Mouse (Mus musculus): ENCODE data around the gene Ttll4.

Gene Ttll4

GRCm38 (mm10) chr1:74709566-74709965 lies 48.0 kb downstream of the Ttll4 start:
- DNase-seq (ENCODE audit: extremely low read depth, insufficient read length, low spot score), result no peak

- DNase-seq (ENCODE audit: extremely low read depth, insufficient read length, low spot score), result peak; percentile 27
These were observed 50.5 kb downstream of the Ttll4 start for GRCm38 (mm10) chr1:74712046-74712445.

GRCm38 (mm10) chr1:74712461-74713098 lies 51.0 kb downstream of the Ttll4 start:
- DNase-seq (ENCODE audit: extremely low read depth, insufficient read length, low spot score), result no peak

DNA sequence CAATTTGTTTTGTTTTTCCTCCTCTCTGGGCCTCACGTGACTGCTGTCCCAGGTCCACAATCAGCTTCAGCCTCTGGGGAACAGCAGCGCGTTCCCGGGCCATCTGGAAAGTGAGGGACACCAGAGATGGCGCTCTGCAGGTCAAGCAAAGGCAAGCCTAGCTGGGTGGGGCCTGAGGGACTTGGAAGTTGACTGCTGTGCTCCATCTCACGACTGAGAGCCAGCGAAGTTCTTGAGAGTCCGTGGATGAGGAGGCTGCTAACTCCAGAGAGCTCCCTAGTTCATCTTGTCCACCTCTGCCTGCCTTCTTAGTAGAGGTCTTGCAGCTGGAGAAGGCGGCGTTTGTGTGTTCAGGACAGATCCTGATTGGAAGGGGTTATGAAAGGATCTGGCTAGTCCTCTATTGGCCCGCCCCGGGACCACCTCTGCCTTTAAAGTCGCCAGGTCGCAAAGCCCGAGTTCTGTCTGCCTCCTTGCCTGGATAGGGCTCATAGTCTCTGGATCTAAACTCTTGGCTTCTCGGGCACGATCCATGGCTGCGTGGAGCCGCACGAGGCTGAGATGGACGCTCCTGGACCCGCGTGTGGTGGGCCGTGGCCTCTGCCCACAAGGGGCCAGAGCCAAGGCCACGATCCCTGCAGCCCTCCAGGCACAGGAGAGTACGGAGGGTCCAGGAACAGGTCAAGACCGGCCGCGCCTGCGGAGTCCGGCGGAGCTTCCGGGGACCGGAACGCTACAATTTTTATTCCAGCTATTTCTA lies 51.7 kb downstream of the Ttll4 start, which contains the start of gene Cyp27a1:
TSS of gene Cyp27a1 (plus strand) at position 476 of the 760 bp plus-strand sequence.
- DNase-seq (ENCODE audit: extremely low read depth, insufficient read length, low spot score), result peak; percentile 14

DNA sequence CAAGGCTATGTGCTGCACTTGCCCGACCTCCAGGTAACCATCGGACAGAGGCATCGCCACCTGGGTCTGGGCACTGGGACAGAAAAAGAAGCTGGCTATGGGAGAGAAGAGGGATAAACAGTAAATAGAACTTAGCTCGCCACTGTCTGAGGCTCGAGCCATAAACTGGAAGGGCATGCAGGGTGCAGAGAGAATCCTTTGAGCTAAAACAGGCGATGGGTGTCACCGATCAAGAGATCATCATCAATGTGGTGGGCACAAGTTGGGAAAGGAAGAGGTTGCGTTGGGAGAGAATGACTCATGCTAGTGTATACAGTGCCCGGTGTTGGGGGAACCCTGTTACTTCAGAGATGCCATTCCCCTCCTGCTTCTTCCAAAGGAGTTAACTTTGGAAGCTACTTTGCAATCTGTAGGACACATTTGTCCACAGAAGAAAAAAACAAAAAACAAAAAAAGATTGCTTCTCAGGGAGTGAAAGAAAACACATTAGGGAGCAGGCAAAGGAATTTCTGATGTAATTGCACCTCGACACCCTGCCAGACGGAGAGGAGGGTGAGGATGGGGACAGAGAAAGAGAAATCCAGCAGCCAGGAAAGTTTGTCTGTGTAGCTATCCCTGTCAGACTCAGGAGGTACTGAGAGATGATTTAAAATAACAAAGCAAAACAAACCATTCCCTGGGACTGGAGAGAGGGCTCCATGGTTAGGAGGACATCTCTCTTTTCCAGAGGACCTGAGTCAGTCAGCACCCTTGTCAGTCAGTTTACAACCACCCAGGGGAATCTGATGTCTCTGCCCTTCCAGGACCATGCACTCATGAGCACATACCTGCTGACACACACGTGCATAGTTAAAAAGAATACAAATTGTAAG lies 52.5 kb downstream of the Ttll4 start:
- DNase-seq (ENCODE audit: extremely low read depth, insufficient read length, low spot score), result no peak

DNA sequence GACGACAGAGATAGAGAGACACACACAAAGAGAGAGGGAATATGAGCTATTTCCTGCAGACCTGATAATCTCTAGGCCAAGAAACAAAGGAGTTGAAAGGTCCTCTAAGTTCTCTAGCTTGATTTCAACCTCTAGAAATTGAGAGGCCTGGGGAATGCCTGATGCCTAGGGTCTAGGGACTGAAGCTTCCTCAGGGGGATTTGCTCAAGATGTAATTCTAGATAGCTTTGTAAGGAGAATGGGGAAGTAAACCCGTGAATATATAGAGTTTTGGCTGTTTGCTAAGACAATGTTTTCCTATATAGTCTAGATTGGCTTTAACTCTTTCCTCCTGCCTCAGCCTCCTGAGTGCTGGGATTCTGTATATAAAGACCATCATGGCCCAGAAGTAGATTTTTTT lies 53.4 kb downstream of the Ttll4 start:
- no peak for DNase-seq (ENCODE audit: extremely low read depth, insufficient read length, low spot score)

DNA sequence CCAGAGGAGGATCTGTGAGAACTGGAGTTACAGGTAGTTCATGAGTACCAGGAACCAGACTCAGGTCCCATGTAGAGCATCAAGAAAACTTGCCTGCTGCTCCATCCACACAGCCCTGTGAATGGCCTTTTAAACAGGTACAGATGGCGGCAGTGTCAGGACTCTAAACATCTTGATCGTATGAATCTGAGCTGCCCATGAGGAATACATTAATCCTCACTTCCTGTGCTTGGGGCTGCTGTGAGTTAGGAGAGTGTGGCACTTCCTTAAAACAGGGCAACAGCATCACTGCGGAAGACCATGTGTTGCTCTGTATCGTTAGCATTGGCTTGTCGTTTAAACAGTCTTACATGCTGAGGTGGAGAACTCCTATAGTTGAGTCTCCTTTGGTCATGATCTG lies 53.9 kb downstream of the Ttll4 start:
- DNase-seq (ENCODE audit: extremely low read depth, insufficient read length, low spot score), result no peak

GRCm38 (mm10) chr1:74715886-74716285 lies 54.3 kb downstream of the Ttll4 start:
- no peak for DNase-seq (ENCODE audit: extremely low read depth, insufficient read length, low spot score)

GRCm38 (mm10) chr1:74718113-74718512 lies 56.6 kb downstream of the Ttll4 start:
- DNase-seq (ENCODE audit: extremely low read depth, insufficient read length, low spot score), result no peak

GRCm38 (mm10) chr1:74719281-74719680 lies 57.7 kb downstream of the Ttll4 start:
- DNase-seq (ENCODE audit: extremely low read depth, insufficient read length, low spot score), result no peak

DNA sequence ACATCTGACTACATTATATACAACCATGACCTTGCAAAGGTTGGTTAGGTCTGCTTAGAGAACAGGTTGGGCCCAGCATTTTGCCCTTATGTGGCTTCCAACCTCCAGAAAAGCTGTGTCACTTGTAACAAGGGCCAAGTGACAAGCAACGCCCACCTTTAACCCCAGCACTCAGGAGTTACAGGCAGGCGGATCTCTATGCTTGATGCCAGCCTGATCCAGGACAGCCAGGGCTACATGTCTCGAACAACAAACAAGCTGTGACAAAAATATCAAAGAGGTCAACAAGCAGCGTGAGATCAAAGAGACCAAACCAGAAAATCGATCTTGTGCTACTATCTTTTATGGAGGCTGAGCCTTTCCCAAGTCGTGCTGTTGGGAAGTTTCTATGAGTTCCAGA lies 60.1 kb downstream of the Ttll4 start:
- no peak for DNase-seq (ENCODE audit: extremely low read depth, insufficient read length, low spot score)

GRCm38 (mm10) chr1:74723748-74724147 lies 62.2 kb downstream of the Ttll4 start:
- no peak for DNase-seq (ENCODE audit: extremely low read depth, insufficient read length, low spot score)

DNA sequence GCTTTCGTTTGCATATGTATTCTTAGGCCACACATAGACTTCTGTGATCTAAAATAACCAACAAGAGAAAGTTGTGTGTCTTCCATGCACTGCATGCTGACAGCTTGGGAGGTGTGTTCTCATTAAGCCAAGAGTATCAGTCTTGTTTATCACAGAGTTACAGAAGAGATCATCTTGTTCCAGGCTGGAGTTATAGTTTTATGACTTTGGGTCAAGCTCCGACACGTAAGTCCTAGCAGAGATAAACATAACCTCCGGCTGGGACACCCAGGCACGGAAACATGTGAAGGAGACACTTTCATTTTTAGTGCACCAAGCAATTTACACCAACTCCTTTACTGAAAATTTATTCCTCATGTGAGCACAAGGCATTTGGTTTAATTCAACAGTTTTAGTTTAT lies 64.6 kb downstream of the Ttll4 start:
- no peak for DNase-seq (ENCODE audit: extremely low read depth, insufficient read length, low spot score)

GRCm38 (mm10) chr1:74726674-74727073 lies 65.1 kb downstream of the Ttll4 start:
- no peak for DNase-seq (ENCODE audit: extremely low read depth, insufficient read length, low spot score)

GRCm38 (mm10) chr1:74728446-74728845 lies 66.9 kb downstream of the Ttll4 start:
- DNase-seq (ENCODE audit: extremely low read depth, insufficient read length, low spot score), result no peak

DNA sequence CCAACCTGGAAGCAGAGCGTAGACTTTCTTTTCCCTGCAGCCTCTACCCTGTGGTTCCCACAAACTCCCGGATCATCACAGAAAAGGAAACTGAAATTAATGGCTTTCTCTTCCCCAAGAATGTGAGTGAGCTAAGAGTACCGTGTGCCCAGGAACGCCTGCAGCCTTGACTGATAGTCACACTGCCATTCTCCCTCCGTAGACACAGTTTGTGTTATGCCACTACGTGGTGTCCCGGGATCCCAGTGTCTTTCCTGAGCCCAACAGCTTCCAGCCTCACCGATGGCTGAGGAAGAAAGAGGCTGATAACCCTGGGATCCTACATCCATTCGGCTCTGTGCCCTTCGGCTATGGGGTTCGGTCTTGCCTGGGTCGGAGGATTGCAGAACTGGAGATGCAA lies 75.4 kb downstream of the Ttll4 start:
- DNase-seq (ENCODE audit: extremely low read depth, insufficient read length, low spot score), result no peak

DNA sequence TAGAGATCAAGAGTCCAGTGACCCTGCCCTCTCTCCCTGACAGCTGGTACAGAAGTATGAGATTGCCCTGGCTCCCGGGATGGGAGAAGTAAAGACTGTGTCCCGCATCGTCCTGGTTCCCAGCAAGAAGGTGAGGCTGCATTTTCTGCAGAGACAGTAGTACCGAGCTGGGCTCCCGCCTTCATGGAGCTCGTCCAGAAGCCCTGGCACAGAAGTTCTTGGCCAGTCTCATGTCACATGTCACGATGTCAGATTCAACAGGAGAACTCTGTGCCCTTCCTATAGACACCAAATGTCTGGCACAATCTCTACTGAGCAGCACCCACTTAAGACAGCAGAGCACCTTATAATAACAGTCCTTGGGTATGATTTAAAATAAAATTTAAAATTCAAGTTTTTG lies 76.0 kb downstream of the Ttll4 start:
- DNase-seq (ENCODE audit: extremely low read depth, insufficient read length, low spot score), result no peak

GRCm38 (mm10) chr1:74740846-74741245 lies 79.3 kb downstream of the Ttll4 start:
- DNase-seq (ENCODE audit: extremely low read depth, insufficient read length, low spot score), result no peak

- DNase-seq (ENCODE audit: extremely low read depth, insufficient read length, low spot score), result no peak
These were observed 85.8 kb downstream of the Ttll4 start for GRCm38 (mm10) chr1:74747335-74747734.

DNA sequence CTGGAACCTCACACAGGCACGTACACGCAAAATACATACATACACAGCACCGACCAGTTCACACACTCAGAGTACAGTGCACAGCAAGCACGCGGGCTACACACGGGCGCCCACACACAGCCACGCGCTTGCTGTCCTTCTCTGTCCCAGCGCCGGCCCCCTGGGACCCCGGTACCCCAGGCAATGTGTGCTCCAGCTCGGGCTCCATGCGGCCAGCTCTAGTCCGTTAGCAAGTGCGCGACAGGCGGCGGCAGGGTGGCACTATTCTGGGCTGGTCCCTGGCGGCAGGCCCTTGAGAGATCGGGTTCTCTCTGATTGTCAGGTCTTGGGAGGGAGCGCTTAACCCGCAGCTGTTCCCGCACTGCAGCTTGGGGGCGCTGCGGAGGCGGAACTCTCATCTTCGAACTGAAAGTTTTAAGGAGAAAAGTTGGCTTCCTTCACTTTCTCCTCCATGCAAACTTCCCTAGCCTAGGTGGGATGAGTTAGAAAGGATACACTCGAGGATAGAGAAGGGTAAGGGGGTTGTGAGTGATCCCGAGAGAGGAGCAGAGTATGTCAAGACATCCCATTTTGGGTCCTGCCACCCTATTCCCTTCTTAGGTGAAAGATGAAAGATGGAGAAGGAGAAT lies 87.2 kb downstream of the Ttll4 start, which contains the start of gene Prkag3:
TSS of gene Prkag3 (minus strand) at position 579 of the 629 bp plus-strand sequence.
- DNase-seq (ENCODE audit: extremely low read depth, insufficient read length, low spot score), result peak; percentile 77

GRCm38 (mm10) chr1:74749301-74749700 lies 87.8 kb downstream of the Ttll4 start:
- peak; percentile 77 for DNase-seq (ENCODE audit: extremely low read depth, insufficient read length, low spot score)
